Comparison of ENCODE assay signal across 8 mouse cellular contexts in the genomic region with DNA sequence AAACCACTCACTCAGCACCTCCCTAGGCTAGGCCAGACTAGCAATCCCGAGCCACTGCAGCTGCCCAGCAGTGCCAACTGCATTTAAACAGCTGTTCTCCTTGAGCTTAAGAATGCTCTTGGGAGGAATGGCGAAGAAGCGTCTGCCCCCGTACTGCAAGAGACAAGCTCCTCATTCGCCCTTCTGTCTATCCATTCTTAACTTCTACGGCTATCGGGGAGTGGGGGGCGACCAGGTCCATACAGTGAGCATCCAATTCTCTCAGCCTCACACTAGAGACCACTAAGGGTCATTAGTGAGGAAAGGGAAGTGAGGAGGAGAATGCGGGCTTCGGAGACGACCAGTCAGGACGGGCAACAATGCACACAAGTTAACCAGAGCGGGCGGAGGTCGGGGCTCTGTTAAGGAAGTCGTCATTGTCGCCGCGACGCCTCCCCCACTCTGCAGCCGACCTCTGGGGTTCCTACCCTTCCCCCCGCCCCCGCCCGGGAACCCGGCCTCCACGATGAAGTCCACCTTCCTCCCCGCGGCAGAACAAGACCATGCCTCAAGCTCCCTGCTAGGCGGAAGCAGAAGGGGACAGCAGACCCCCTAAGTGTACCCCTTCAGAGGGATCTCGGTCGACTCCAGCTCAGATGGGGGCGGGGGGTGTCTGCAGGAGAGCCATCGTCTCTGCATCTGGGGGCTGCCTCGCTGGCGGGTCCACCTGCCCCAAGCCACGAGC. TPM values are rescaled to one million over a fixed set of nuclear protein-coding genes. Genes with fewer than 3 reads are reported as not detected.
A peak's percentile ranks its signal among the peaks of the same experiment; 100 is the strongest.
DNase-seq lines count a peak whose midpoint lies in the region; ATAC-seq and TF ChIP-seq lines count a peak whose summit lies in the region.

Gene Nkiras2 (plus strand): TSS at position 484 of the 724 bp plus-strand sequence.

- ATAC-seq in embryonic facial prominence, embryonic 14.5 days (ENCODE audit: low read depth): peak; percentile 34
- peak; percentile 47; the same call in 1 of the 2 replicates for ATAC-seq in heart, embryonic 13.5 days (ENCODE audit: extremely low read depth, insufficient number of reproducible peaks, low FRiP score, low TSS enrichment)
- peak; percentile 58 for ATAC-seq in kidney, postnatal 0 days (replicated peaks; ENCODE audit: low FRiP score, low read depth)
- peak; percentile 66 for ATAC-seq in liver, embryonic 14.5 days (ENCODE audit: insufficient read depth)

- DNase-seq in A20 (ENCODE audit: low read depth, low spot score): peak; percentile 90
- peak; percentile 42 for DNase-seq in WW6 (ENCODE audit: low read depth, low spot score)
- DNase-seq in embryonic facial prominence, embryonic 14.5 days (ENCODE audit: low spot score): peak; percentile 85
- DNase-seq in kidney, postnatal 0 days (ENCODE audit: low spot score): peak; percentile 87
- DNase-seq in liver, embryonic 14.5 days (ENCODE audit: low read depth in 3 of 3, low spot score in 3 of 3): peak; percentile 44 to 59 (median 58)
- peak; percentile 49 to 64 for DNase-seq in natural killer cell, adult 2 months (ENCODE audit: low spot score in 2 of 2)
- peak; percentile 77 for DNase-seq in testis, postnatal 14 days (ENCODE audit: low spot score)

- TF ChIP-seq CTCF in kidney, postnatal 0 days (IDR thresholded peaks at IDR 0.05; ENCODE audit: low read depth): no peak
- TF ChIP-seq CTCF in liver, embryonic 14.5 days (IDR thresholded peaks at IDR 0.05; ENCODE audit: low read depth): no peak

- H3K27me3 ChIP-seq in embryonic facial prominence, embryonic 14.5 days (replicated peaks; ENCODE audit: control insufficient read depth, insufficient read depth, low read length): no peaks in the 10 kb centered on the region
- H3K27me3 ChIP-seq in heart, embryonic 13.5 days (replicated peaks): no peaks in the 10 kb centered on the region
- no peaks in the 10 kb centered on the region for H3K27me3 ChIP-seq in kidney, postnatal 0 days (ENCODE audit: insufficient read depth, low read length)
- H3K27me3 ChIP-seq in liver, embryonic 14.5 days (ENCODE audit: control insufficient read depth, insufficient read depth, low read length): no peaks in the 10 kb centered on the region

- no peak for TF ChIP-seq EP300 in liver, embryonic 14.5 days (IDR thresholded peaks at IDR 0.05; ENCODE audit: low read depth)

- H3K4me3 ChIP-seq in embryonic facial prominence, embryonic 14.5 days (ENCODE audit: low read depth, low read length): peak within 1 kb of the TSS; percentile 77
- H3K4me3 ChIP-seq in heart, embryonic 13.5 days: peak within 1 kb of the TSS; percentile 98
- peak within 1 kb of the TSS; percentile 77 for H3K4me3 ChIP-seq in kidney, postnatal 0 days (replicated peaks; ENCODE audit: low read depth, low read length)
- H3K4me3 ChIP-seq in liver, embryonic 14.5 days (ENCODE audit: insufficient read depth in 1 of 2, low read depth in 2 of 2, low read length in 2 of 2): peak within 1 kb of the TSS; percentile 75 to 79

- peak within 1 kb of the TSS; percentile 67 for H3K4me2 ChIP-seq in embryonic facial prominence, embryonic 14.5 days (ENCODE audit: low read depth, low read length)
- peak within 1 kb of the TSS; percentile 89 for H3K4me2 ChIP-seq in heart, embryonic 13.5 days
- peak within 1 kb of the TSS; percentile 87 for H3K4me2 ChIP-seq in kidney, postnatal 0 days (ENCODE audit: low read length)
- H3K4me2 ChIP-seq in liver, embryonic 14.5 days (ENCODE audit: low read depth): peak within 1 kb of the TSS; percentile 72

- peaks cover 14% of the 10 kb centered on the region for H3K4me1 ChIP-seq in embryonic facial prominence, embryonic 14.5 days (ENCODE audit: control insufficient read depth, insufficient read depth, low read length)
- peaks cover 43% of the 10 kb centered on the region for H3K4me1 ChIP-seq in heart, embryonic 13.5 days
- H3K4me1 ChIP-seq in kidney, postnatal 0 days (replicated peaks; ENCODE audit: insufficient read depth, low read length): peaks cover 9% of the 10 kb centered on the region; the same call in 1 of the 2 replicates
- peaks cover 14 to 28% of the 10 kb centered on the region in 2 experiments for H3K4me1 ChIP-seq in liver, embryonic 14.5 days (replicated peaks; ENCODE audit: control insufficient read depth in 2 of 2, insufficient read depth in 2 of 2, low read length in 1 of 2)

- peak within 1 kb of the TSS; percentile 89 for H3K9ac ChIP-seq in embryonic facial prominence, embryonic 14.5 days (ENCODE audit: low read depth, low read length)
- H3K9ac ChIP-seq in heart, embryonic 13.5 days: peak within 1 kb of the TSS; percentile 96
- peak within 1 kb of the TSS; percentile 90 for H3K9ac ChIP-seq in kidney, postnatal 0 days (ENCODE audit: low read depth, low read length)
- H3K9ac ChIP-seq in liver, embryonic 14.5 days (replicated peaks): peak within 1 kb of the TSS; percentile 81

- H3K9me3 ChIP-seq in embryonic facial prominence, embryonic 14.5 days (ENCODE audit: control insufficient read depth, low read length): no peaks in the 10 kb centered on the region
- H3K9me3 ChIP-seq in heart, embryonic 13.5 days: no peaks in the 10 kb centered on the region
- H3K9me3 ChIP-seq in kidney, postnatal 0 days (replicated peaks; ENCODE audit: low read length): no peaks in the 10 kb centered on the region
- no peaks in the 10 kb centered on the region for H3K9me3 ChIP-seq in liver, embryonic 14.5 days (ENCODE audit: control insufficient read depth, low read length)

- WGBS in embryonic facial prominence, embryonic 14.5 days: 0% methylated on average over 28 of the region's 36 CpGs
- WGBS in heart, embryonic 13.5 days: 0% methylated on average over 36 of the region's 36 CpGs
- WGBS in kidney, postnatal 0 days: under 1% methylated on average over 36 of the region's 36 CpGs
- WGBS in liver, embryonic 14.5 days (ENCODE audit: insufficient replicate concordance): under 1% methylated on average over 35 of the region's 36 CpGs

- peak within 1 kb of the TSS; percentile 90 for H3K27ac ChIP-seq in embryonic facial prominence, embryonic 14.5 days (replicated peaks; ENCODE audit: low read depth, low read length)
- peak within 1 kb of the TSS; percentile 98 for H3K27ac ChIP-seq in heart, embryonic 13.5 days (replicated peaks)
- H3K27ac ChIP-seq in kidney, postnatal 0 days: peak within 1 kb of the TSS; percentile 93
- H3K27ac ChIP-seq in liver, embryonic 14.5 days: peak within 1 kb of the TSS; percentile 34

- no peaks in the 10 kb centered on the region for H3K36me3 ChIP-seq in embryonic facial prominence, embryonic 14.5 days (ENCODE audit: control insufficient read depth, insufficient read depth, low read length)
- H3K36me3 ChIP-seq in heart, embryonic 13.5 days: peaks cover 8% of the 10 kb centered on the region; the same call in 1 of the 2 replicates
- 0 out of 2 replicates have a peak, but pooled peaks cover 4% of the 10 kb centered on the region for H3K36me3 ChIP-seq in kidney, postnatal 0 days (ENCODE audit: insufficient read depth, low read length)
- H3K36me3 ChIP-seq in liver, embryonic 14.5 days (replicated peaks; ENCODE audit: control insufficient read depth, insufficient read depth, low read depth): no peaks in the 10 kb centered on the region

RNA-seq across cellular contexts. Expression of gene Nkiras2, which starts in this region (rescaled TPM):
- 67.1 and 81.0 TPM in 2 replicates for polyA plus RNA-seq in embryonic facial prominence, embryonic 14.5 days (2014; fragmentation: Nextera tagmentation; extraction: Ambion mirVana)
- polyA plus RNA-seq in heart, embryonic 13.5 days (2015; fragmentation: Nextera tagmentation; extraction: Ambion mirVana): 67.0 and 67.3 TPM in 2 replicates
- polyA plus RNA-seq in kidney, postnatal 0 days (2015; fragmentation: Nextera tagmentation; extraction: Ambion mirVana): 52.6 and 54.0 TPM in 2 replicates
- 15.0 and 15.5 TPM in 2 replicates for polyA plus RNA-seq in liver, embryonic 14.5 days (2012; rRNA removed)
- 16.8 and 17.0 TPM in 2 replicates for polyA plus RNA-seq in liver, embryonic 14.5 days (2014; fragmentation: Nextera tagmentation; extraction: Ambion mirVana)

Comparison
In these comparisons a context has a peak if more than half of its experiments do, and no peak if none do; other contexts are left out.
1. Peak in every context shown above with its lines: DNase-seq, ATAC-seq, H3K4me3 ChIP-seq and H3K27ac ChIP-seq.
2. H3K27ac ChIP-seq: peak in every context shown above with its lines; median percentile 98 in heart, embryonic 13.5 days; 93 in kidney, postnatal 0 days; 90 in embryonic facial prominence, embryonic 14.5 days; 34 in liver, embryonic 14.5 days.